Mouse (Mus musculus): ENCODE measurements around the gene Hdac5.
A peak's percentile ranks its signal among the peaks of the same experiment; 100 is the strongest.

Hdac5 gene

DNA sequence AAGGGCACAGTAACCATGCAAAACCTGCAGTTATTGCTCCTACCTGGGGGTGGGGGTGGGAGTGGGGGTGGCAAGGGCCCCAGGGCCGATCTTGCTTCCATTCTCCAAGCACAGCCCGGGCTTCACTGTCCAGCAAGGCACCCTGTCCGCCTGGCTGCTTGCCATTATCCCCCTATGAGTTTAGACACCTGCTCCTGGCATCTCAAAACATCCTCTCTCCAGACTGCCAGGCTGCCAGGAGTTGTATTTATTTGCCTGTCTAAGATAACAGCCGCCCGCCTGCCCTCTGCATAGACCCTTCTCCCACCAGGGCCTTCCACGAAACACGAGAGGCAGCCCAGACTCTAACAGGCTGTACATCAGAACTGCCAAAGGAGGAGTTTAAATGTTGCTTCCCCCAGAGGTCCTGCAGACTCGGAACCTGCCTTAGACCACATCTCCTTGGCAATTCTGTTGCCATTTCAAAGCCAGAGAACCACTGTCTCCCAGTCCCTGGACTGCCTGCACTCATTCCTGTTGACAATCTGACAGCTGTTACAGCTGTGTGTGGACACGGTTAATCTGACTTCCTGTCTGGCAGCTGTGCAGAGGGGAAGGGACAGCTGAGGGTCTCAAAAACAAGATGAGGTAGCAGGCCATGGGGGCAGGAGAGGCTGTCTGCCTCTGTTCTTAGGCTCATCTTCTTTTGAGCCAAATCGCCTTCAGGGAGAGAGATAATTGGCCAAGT lies 15.4 kb downstream of the Hdac5 start:
- DNase-seq, result peak; percentile 68

DNA sequence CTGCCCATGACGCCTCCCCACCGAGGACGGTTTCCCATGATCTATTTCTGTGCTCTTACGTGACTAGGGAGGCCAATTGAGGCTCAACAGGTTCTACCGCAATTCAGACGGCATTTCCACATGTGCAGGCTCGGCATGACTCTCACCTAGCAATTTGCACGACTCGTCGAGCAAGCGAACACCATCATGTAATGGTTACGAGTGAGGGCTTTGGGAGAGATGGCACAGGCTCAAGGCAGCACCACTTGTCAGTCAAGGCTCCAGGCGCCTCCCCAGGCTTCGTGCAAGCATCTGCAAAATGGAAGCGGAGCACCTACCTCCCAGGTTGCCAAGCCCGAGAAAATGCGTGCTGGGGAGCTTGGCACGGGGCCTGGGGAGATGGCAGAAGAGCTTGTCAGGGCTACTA lies 18.0 kb downstream of the Hdac5 start:
- DNase-seq, result peak; percentile 64

DNA sequence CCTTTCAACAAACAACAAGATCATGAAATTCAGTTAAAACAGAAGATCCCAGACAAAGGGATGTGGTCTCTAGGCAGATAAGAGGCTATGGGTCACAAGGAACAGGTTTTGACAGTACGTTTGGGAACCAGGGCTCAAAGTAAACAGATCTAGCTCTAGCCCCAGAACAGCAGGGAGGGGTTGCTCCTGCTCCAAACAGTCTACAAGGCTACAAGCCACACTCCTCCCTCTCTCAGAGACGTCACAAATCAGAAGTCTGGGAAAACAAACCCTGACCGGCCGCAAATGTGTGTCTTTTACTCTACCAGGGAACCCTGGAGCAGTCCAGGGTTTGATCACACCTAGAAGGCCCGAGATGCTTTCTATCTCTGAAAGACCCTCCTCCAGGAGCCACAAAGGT lies 19.0 kb downstream of the Hdac5 start:
- DNase-seq, result peak; percentile 14

DNA sequence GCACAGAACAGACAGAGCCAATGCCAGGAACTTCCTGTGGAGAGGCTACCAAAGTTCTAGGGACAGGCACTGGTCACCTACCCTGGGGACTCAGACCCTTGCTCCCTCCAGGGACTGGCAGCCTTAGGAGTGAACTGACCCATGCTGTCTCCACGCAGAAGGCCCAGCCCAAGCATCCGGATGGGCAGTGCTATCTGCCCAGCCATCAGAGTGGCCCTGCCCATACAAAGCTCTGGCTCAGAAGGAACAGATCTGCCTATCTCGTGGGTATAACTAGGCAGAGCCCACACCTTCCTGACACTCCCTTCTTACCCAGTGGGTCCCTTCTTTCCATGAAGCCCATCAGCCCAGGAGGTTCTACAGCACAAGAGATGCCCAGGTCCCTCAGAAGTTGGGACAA lies 19.8 kb downstream of the Hdac5 start:
- DNase-seq, result peak; percentile 46

DNA sequence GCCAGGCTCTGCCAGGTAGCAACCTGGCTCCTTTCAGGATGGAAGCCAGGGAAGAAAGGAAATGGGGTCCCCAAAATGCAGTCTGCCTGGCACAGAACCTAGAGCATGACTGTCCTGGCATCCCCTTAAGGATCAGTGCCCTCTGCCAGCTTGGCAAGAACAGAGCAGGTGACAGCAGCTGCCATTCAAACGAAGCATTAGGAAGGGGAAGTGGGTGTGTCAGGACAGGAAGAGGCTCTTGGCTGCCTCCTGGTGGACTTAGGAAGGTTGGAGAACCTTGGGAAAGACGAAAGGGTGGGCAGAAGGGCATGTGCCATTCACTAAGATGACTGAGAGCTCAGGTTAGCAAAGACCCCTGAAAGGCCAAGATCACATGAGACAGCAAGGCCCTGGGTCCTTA lies 20.2 kb downstream of the Hdac5 start:
- DNase-seq, result peak; percentile 89

DNA sequence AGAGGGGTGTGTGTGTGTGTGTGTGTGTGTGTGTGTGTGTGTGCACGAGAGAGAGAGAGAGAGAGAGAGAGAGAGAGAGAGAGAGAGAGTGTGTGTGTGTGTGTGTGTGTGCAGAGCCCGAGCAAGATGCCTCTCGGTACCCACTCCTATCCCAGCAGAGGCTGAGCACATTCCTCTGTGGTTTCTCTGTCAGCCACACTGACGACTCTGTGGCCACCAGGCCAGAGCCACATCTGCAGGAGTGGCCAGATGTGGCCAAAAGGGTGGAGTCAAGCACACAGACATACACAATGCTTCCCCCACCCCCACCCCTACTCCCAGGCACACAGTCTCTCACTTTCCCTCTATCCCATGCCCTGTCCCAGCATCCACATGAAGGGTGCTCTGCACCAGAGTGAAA lies 21.1 kb downstream of the Hdac5 start:
- no peak for DNase-seq

DNA sequence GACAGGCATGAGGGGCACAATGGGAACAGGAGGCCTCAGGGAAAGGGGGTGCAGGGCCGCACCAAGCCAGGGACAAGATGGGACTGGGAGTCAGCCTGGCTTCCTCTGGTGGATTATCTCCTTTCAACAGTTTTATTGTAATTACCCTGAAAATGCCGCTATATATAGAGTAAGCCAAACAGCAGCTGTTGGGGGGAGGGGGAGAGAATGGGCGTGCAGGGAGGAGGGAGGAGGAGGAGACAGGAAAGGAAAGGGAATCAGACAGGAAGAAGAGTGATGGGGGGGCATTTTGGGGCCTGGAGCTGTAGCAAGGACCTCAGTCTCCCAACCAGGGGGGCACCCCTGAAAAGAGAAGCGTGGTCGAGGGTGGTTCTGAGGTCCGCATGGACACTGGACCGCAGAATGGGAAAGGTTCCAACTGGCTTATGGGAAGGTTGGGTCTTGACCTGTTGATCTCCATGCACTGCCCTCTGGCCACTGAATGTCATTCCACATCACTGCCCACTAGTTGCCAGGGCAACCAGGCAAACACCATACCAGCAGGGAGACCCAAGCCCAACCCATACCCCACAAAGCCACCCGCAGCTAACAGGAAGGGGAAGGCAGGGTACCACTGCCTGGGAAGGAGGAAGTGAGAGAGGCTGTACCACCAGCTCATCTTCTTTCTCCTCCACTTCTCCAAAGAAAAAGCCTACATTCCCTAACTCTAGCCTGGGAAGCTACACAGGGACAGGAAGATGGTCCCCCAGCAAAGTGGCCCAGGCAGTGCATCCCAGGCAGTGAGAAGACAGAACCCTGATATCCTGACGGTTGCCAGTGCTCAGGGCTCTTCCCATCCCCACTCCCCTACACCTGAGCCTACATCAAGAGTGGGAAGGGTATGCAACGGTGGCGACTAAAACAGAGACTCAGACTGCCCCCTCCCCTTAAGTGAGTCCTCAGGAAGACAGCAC lies 21.9 kb downstream of the Hdac5 start:
- DNase-seq, result no peak

DNA sequence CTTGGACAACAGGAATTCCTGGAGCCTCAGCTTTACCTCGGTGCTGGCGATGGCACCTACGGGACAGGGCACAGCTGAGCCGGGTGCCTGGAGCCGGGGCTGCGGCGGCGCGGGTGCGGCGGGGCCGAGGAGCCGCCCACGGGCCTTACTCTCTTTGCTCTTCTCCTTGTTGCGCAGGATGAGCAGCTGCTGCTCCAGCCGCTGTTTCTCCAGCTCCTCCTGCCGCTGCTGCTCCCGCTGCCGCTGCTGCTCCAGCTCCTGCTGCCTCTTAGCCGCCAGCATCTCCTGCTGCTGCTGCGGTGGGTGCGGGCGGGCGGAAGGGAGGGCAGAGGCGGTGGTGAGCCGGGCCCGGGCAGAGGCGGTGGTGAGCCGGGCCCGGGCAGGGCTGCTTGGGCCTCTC lies 23.5 kb downstream of the Hdac5 start:
- DNase-seq, result no peak

DNA sequence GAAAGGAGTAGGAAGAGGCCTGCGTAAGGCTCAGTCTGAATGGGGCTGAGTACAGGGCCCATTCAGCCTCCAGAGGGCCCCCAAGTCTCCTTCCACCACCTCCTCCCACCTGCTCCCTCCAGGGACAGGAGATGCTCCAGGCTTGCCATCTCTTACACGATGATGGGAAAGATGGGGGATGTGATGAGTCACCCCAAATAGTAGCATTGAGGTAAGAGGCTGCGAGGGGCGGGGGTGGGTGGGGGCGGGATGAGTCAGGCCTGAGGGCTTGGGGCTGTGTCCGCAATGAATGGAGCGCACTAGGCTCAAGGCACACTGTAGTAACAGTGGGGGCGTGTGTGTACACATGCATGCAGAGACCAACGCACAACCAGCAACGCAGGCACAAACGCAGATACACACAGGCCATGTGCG lies 28.6 kb downstream of the Hdac5 start:
- peak; percentile 29 for DNase-seq

DNA sequence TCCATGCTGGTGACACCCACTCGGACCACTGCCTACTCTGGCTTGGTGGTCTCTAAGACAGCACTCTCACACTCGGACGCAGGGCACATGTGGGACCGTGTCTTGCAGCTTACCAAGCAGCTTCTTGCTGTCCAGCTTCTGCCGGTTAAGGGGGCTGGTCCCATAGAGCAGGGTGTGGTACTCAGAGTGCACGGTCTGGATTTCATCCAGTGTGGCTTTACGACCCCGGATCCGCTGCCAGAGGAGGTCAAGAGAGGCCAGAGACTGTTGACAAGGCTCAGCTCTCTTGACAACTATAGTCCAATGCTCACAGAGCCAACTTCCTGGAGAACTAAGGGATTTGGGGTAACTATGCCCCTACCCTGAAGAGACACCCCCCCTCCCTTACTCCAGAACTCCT lies 30.1 kb downstream of the Hdac5 start:
- DNase-seq, result peak; percentile 23

DNA sequence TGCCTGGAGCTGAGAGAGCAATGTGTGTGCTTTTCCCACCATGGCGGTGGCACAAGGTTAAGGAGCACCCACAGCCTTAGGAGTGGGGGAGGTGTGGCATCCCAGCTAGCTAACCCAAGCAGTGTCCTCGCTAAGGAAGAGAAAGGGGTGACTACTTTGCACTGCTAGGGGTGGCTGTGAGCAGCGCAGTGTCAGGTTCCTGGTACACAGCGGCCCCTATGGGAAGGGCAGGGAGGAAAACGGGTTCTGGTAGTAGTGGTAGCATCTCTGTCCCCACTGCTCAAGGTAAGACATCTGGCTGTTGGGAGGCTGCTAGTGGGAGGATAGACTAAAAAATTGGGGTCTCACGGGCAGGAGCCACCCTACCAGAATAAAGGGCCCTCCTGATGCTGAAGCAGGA lies 31.7 kb downstream of the Hdac5 start:
- DNase-seq, result no peak

DNA sequence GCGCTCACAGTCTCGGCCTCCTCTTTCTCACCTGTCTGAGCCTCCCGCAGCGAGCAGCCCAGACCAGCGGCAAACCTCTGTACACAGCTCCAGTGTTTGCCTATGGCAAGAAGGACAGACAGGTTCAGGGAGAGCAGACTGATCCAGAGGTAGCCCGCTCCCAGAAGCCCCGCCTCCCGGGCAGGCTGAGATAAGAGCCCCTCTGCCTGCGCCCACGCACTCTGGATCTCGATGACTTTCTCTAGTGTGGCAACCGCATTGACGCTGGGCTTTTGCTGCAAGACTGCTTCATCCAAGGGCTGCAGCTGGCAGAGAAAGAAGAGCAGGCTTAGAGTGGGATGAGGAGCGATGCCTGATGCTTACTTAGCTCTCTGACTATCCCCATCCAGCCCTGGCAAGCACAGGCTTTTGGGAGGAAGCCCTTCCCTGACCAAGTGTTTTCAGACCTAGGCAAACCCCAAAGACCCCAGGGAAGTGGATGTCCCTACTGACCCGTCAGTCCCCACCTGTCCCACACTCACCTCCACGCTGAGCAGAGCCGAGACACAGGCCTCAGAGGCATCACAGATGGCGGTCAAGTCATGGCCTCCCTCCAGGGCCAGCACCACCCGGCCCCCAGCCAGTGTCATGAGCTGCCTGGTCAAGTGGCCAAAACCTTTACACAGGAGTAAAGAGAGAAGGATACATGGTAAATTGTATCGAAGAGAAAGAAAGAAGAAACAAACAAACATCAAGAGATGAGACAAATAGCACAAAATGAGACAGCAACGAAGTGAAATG lies 33.8 kb downstream of the Hdac5 start:
- DNase-seq, result peak; percentile 46

DNA sequence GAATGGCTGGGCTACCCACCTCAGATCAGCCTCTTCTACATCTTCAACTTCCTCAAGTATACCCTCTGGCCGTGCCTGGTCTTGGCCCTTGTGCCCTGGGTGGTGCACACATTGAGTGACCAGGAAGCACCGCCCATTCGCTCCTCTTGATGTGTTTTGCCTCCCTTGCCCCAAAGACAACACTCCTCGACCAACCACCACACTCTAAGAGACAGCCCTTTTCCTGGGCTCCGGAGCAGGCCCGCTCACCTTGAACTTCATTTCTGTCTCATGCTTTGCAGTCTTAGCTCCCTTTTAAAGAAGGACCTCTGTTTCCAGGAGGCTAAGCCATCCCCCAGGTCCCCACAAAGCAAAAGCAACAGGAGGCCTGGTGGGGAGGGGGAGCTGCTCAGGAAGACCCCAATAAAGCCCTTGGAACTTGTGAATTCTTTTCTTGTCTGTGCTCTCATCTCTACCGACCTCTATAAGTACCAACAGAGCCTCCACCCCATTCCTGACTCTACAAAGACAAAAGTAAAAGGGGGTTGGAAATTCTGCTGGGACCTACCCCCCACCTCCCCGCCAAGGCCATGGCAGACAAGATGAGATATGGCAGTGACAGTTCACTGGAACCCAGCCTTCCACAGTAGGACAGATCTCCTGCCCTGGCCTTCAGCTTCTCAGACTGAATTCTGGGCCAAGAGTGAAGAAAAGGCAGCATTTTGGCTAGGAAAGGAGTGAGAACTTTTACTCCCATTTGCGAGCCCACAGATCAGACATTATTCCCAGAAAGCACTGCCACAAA lies 36.1 kb downstream of the Hdac5 start:
- no peak for DNase-seq

DNA sequence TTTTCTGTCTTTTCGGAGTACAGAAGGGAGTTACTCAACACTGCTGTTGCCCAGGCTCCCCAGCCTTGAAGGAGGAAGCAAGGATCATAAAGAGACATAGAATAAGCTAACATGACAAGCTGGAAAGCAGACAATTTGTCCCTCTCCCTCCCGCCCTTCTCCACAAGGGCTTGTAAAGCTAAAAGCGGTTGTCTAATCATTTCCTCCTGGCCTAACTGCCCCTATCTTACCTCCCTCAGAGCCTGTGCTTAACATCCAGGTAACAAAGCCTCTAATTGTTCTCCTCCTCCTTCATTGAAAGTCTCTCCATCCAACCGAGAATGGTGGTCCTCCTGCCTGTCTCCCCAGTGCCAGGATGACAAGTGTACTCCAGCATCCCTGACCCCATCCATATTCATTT lies 39.1 kb downstream of the Hdac5 start:
- DNase-seq, result no peak

DNA sequence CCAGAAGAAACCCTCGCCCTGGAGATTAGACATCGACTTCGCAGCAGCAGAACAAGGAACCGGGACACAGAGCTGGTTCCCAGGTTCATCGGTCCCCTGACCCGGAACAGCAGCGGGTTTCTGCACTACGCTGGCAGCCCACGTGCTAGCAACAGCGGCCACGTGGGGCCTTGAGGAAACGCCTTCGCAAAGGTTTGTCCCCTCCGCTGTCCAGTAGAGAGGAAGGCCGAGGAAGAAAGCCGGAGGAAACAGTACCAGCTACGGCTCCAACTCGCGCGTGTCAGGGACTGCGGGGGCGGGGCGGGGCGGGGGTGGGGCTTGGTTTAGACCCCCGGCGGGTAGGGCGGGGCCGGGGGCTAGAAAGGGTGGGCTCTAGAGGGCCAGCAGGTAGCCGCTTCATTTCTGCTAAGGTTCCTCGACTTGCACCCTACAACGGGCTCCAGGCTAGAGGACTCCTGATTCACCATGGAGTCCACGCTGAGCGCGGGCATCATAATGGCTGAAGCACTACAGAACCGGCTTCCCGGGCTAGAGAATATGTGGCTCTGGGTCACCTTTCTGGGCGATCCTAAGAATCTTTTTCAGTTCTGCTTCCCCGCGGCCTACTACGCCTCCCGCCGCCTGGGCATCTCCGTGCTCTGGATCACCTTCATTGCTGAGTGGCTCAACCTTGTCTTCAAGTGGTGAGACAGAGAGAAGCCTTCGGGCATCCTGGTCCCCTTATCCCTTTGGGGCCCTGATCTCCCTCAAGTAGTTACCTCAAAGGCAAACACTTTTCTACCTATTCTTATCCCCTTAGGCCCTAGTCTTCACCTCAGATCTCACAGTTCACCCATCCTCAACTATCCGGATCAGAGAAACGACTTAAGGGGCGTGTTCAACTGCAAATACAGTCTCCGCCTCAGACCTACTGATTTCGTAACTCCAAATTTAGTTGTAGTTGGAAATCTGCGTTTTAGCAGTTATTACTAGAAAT lies 40.2 kb downstream of the Hdac5 start, which contains the start of gene G6pc3:
Gene G6pc3 (plus strand): TSS at position 160 of the 976 bp plus-strand sequence.
- DNase-seq, result peak; percentile 91

DNA sequence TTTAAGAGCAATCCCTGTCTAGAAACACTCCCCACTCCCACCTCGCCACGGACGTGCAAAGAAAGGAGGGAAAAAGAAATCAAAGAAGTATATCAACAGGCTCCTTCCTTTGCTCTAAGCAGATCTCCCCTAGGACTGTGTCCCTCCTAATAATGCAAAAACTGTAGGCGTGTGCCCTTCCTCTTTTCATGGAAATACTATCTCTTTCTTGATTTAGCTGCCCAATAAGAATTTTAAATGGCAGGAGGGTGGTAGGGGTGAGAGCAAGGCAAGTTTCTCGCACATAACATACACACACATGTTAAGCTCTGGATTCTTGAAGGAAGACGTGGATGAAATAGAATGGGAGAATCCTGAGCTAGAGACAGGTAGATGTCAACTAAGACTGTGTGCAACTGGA lies 41.0 kb downstream of the Hdac5 start:
- DNase-seq, result peak; percentile 30

DNA sequence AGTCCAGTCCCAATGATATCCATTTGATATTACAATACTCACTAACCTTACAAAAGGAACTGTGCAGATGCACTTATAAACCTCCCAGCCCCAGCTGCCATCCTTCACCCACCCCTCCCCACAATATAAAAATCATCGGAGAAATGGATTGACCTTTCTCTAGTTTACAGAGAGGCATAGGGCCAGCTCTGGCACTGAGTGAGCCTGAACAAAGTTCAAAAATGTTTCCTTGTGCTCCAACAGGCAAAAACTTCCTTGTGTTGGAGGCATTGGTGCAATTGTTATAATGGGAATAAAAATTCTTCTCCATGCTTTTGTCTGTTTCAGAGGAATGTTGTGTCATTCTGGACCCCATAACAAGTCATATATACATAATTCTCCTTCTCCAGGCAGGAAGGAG lies 43.7 kb downstream of the Hdac5 start:
- no peak for DNase-seq

DNA sequence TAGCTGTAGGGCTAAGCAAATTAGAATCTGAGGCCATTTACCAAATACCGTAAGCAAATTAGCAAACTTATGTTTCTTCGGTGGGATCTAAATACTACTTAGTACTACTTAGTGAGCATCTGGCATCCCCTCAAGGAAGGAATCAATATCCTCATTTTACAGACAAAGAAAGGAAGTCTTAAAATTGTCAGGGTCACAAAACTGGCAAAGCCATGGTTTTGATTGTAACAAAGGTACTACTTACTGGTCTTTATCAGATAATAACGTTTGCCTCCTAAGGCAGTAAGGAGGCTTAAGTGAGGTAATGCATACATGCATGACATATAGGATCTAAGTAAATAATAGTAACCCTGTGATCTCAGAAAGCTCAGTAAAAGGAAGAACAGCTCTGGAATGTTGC lies 44.3 kb downstream of the Hdac5 start:
- DNase-seq, result no peak

DNA sequence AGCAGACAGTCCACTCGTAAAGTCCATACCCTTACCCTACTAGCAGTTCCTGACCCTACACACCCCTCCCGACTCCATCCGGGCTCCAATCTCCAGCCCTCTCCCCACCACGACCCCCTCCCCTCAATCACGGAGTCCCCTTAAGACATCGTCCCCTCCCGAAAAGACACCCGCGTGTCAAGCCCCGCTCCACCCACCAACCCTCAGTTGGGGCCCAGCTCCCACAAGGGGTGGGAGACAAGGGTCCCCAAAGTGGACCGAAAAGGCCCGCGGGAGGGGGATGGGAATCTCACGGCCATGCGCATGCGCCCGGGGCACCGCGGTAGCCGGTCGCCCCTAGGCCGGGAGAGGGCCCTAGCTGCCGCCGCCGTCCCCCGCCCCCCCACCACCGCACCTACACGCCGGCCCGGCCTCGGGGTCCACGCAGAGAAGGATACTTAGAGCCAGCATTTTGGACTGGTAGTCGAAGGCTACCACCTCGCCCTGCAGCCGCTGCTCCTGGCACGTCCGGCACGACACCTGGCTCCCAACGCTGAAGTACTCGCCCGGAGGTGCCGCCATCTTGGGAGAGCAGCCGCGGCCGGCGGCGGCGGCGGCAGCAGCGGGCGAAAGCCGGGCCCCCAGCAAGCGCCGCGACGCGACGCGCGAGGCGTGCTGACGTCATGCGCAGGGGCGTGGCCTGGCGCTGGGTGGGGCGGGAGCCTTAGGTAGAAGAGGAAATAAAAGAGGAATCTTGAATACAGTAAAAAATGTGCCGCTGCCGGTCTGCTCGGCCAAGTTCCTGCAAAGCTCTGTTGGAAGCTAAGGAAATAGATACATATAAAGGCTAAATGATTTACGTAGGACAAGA lies 45.1 kb downstream of the Hdac5 start, which contains the start of gene Lsm12:
Gene Lsm12 (minus strand): TSS at position 651 of the 850 bp plus-strand sequence.
- peak; percentile 95 for DNase-seq

DNA sequence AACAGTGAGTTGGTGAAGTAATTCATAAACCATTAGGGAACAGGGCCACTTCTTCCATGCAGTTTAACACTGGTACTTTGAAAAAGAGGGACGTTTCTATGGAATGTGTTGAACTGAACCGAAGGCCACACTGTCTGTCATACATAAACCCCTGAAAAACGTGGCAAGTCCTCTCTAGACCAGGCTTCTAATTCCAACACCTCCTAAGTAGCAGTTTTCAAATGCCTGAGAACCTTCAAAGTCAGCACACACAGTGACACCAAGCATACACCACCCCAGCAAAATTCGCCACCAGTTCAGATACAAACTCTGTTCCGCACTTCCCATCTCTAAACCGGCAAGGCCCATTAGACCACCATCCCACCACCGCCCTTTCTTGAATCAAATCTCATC lies 45.7 kb downstream of the Hdac5 start:
- no peak for DNase-seq

Measured in cerebellum, adult 9-11 months (tissue).